Mouse (Mus musculus): ENCODE measurements around the gene Olfr16.

The Olfr16 gene

DNA sequence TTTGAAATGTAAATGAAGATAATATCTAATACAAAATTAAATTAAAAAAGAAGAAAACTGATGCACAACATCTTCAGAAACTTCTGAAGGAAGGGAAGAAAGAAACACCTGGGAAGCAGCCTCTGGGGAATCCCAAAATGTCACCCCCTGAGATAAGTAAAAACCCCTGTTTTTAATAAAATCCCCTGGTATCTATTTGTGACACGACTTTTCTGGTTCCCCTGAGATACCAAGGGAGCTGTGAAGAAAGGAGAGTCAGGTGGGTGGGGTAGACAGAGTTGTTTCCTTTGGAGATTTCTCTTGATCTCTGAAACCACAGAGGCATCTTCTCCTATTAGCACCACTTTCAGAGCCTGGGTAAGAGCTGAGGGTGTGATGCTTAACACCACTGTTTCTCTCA is at the start of gene Olfr16:
TSS of gene Olfr16 (plus strand) at position 250 of the 400 bp plus-strand sequence.
- DNase-seq (ENCODE audit: low spot score in 2 of 2): no peak

GRCm38 (mm10) chr1:172903313-172903712 is 46.9 kb upstream of the Olfr16 start:
- no peak for DNase-seq (ENCODE audit: low spot score in 2 of 2)

DNA sequence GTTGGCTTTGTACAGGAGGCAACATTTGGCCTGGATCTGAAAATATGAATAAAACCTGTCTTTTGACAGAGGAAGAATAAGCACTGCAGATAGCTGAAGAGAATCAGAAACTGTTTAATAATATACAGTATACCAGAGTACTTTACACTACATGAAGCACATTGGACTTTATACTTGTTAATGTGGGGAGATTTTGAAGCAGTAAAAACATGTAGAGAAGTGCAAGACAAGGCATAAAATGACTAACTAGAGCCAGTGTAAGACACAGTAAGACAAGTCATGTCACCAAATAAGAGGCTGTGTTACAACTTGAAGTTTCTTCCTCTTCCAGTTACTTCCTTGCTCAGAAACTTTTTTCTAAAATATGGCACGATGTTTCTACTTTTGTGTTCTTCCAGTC is 33.1 kb upstream of the Olfr16 start:
- DNase-seq (ENCODE audit: low spot score in 2 of 2): no peak

- no peak for DNase-seq (ENCODE audit: low spot score in 2 of 2)
Measured at GRCm38 (mm10) chr1:172918450-172918849, 31.8 kb upstream of the Olfr16 start.

DNA sequence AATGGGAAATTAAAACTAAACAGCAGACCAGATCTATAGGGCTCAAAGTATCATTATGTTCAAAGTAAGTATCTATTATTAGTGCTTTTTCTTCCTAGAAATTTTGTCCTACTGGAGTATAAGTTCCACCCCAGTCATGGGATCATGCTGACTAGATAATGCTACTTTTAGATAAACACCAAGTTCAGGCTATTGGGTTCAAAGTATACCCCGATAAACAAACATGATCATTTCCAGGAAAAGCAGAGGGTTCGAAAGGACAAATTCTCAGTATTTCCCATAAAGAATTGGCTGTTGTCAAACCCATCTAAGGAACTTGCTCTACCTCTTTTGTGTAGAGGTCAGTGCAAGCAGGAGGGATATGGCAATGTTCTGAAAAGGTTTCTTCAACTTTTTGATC is 18.0 kb upstream of the Olfr16 start:
- no peak for DNase-seq (ENCODE audit: low spot score in 2 of 2)

GRCm38 (mm10) chr1:172951171-172951720 is 1.0 kb downstream of the Olfr16 start:
- DNase-seq (ENCODE audit: low spot score in 2 of 2): no peak

GRCm38 (mm10) chr1:172955376-172955775 is 5.2 kb downstream of the Olfr16 start:
- no peak for DNase-seq (ENCODE audit: low spot score in 2 of 2)

GRCm38 (mm10) chr1:172960452-172960851 is 10.2 kb downstream of the Olfr16 start:
- DNase-seq (ENCODE audit: low spot score in 2 of 2): no peak

GRCm38 (mm10) chr1:172989794-172990634 is 39.8 kb downstream of the Olfr16 start:
- no peak for DNase-seq (ENCODE audit: low spot score in 2 of 2)

DNA sequence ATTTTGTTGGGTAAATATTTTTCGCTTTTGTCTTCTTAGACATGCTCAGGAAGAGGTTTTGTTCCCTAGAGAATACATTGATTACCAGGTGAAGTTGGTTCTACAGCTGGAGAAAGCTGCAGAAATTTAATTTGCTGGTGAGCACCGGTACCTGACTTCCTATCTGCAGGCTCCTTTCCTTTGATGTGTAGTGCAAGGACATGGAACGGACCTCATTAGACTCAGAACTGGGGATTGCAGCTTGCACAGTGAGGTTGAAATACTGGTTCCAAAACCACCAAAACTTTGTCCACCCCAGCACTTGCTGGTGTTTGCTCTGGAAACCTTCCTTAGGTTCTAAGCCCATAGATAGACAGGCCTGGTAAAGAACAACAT is 40.4 kb downstream of the Olfr16 start:
- DNase-seq (ENCODE audit: low spot score in 2 of 2): no peak

Measured in cerebellum, postnatal 4 days (tissue).